Mouse (Mus musculus) lung, adult 2 months (tissue): ENCODE measurements around the gene Tjp3. TPM values are rescaled to one million over a fixed set of nuclear protein-coding genes. Genes with fewer than 3 reads are reported as not detected.
A peak's percentile ranks its signal among the peaks of the same experiment; 100 is the strongest.

Source experiments
- DNase-seq: peaks from one replicate; pipeline ENCODE4 v3.0.0; 2022
- H3K4me1 ChIP-seq: fragments of 200-500 bp; 2 replicates; pipeline ENCODE4 v1.6.1; 2011; ENCODE audit warnings: low read length; ENCODE audit not compliant: control insufficient read depth, insufficient read depth
- H3K4me3 ChIP-seq: fragments of 200-500 bp; replicated peaks from 2 replicates; pipeline ENCODE3; 2011; ENCODE audit warnings: low read depth, mild to moderate bottlenecking, control low read depth, low read length; ENCODE audit errors: extremely low read depth
- CTCF ChIP-seq: fragments of 200-500 bp; IDR thresholded peaks from 2 replicates; pipeline ENCODE4 v1.5.1; 2011; ENCODE audit warnings: mild to moderate bottlenecking, low read length, control low read depth; ENCODE audit not compliant: insufficient read depth
- POLR2A ChIP-seq: fragments of 200-500 bp; IDR thresholded peaks from 2 replicates; pipeline ENCODE4 v1.6.1; 2011; ENCODE audit warnings: low read depth, mild to moderate bottlenecking, control low read depth, low read length, borderline replicate concordance; ENCODE audit errors: extremely low read depth
- WGBS: fragments of 180-500 bp; shearing (Covaris S2); methylation state at CpG from one replicate; pipeline ENCODE4 v1.1.7; 2018; 5-methylcytosine and 5-hydroxymethylcytosine counted together
- polyA plus RNA-seq: library from polyadenylated mRNA; depleted of rRNA; stranded (reverse); fragments of >200 nt; gene quantifications from 2 replicates; pipeline ENCODE4 v1.2.3, GENCODE M21; 2012; rRNA removed

Gene Tjp3
- polyA plus RNA-seq = 27.6 and 27.7 TPM in 2 replicates

DNA sequence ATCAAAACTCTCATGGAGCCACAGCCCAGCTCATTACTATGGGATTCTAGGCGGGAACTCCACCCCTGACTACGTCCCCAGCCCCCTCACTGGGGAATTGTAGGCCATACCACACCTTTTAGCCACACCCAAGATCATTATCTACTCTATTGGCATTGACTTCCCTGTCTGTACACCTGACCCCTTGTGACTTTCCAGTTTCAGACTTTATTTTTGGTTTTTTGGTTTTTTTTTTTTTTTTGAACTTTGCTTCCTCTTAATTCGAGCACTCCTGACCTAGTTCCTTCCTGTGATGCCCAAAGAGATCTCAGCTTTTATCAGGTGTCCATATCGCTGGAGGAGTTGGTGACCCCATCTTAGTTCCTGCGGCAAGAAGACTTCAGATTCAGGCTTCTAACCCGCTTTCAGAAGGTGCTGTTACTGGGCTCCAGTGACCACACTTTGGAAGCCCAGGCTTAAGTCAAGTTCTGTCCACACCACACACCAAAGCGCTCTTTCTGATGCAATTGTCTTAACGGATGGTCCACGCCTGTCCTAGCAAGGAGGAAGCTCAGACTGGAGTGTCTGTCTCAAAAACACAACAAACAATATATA lies at the start of gene Tjp3:
TSS of gene Tjp3 (minus strand) at position 71 of the 594 bp plus-strand sequence.
- Histone ChIP-seq H3K4me3 (peak within 1 kb of the TSS; percentile 55), H3K4me1 (peaks cover 14% of the 10 kb centered on the region)
- WGBS = 59% methylated on average over 9 of the region's 9 CpGs
- DNase-seq = no peak
- TF ChIP-seq POLR2A (no peak), CTCF (no peak)

DNA sequence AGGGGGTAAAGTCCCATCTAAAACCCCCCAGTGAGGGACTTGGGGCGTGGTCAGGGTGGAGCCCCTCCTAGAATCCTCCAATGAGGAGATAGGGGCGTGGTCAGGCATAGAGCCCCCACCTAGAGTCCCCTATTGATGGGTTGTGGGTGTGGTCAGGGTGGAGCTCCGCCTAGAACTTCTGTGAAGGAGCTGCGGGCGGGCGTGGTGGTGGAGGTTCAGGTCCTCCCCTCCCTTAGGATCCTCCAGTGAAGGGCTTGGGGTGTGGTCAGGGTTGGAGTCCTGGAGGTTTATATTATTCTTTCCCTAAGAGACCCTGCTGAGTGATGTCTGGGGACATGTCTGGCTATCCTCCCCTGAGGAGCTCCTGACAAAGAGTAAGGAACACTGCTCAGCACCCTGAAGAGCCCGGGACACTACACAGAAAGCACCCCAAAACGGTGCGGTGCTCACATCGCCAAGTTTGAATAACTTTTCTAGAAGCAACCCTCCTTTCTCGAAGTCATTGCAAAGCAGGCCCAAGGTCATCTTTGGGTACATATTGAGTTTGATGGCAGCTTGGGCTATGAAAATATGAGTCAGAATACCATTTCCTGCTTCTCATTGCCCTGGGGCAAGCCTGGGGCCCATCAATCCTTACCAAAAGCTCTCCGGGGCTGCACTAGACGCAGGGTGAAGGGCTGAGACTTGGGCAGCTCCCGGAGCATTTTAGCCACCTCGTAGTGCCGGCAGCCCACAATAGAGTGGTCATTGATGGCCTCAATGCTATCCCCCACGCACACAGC lies 49.4 kb upstream of the Tjp3 start:
- 54% methylated on average over 17 of the region's 17 CpGs for WGBS
- DNase-seq = no peak
- H3K4me3 ChIP-seq = no peak overlapping the region
- TF ChIP-seq CTCF (no peak), POLR2A (no peak)
- H3K4me1 ChIP-seq = no peaks in the 10 kb centered on the region

DNA sequence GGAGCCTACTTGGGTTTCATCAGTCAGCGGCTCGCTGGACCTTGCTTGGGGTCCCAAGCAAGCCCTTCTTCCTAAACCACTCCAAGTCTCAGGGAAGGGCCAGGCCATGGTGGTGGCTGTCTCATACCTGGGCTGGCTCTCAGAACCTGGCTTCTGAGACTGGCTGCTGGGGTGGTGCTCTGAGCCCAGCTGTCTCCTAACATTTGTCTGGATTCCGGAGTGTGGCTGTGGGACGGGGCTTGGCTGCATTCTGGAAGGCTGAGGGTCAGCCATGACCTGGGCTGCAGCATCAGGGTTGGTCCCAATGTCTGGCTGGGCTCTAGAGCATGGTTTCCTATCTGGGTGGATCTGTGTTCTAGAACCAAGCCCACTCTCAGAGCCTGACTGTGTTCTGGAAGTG lies 45.2 kb upstream of the Tjp3 start:
- WGBS = 88% methylated on average over 4 of the region's 4 CpGs
- TF ChIP-seq POLR2A = no peak
- no peak for TF ChIP-seq CTCF
- no peak for DNase-seq
- H3K4me3 ChIP-seq = no peak overlapping the region
- no peaks in the 10 kb centered on the region for H3K4me1 ChIP-seq

DNA sequence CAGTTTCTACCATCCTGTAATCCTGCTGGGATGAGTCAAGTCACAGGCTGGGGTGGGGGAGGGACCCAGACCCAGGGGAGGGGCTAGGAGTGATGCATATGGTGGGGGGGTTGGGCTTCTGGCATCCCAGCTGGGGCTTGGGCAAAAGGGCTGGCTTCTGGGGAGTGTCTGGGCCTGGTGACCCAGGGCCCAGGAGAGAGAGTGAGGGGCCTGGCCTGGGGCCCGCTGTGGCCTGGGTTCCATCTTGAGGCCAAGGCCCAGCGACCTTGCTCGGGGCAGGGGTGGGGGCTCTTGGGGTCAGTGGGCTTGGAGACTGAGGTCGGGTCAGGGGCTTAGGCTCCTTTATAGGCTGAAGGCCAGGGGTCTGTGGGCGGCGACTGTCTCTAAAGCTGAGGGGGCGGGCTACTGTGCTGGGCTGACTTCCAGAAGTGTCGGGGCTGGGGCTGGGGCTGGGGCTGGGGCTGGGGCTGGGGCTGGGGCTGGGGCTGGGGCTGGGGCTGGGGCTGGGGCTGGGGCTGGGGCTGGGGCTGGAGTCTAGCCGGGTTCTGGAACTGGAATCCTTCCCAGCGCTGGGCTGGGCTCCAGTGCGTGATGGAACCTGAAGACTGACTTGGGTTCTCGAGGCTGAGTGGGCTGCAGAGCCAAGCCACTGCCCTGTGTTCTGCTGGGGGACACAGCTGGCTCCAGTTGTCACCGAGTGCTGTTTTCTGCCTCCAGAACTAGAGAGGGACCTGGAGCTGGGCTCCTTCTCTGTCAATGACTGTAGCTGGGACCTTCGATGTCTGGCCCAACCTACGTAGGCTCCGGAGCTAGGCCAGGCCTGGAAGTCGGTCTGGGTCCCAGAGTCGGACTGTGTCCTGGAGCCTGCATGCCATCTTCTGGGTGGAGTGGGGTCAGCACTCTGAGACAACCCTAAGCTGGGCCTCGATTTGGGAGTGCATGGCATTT lies 44.3 kb upstream of the Tjp3 start:
- Histone ChIP-seq H3K4me3 (no peak overlapping the region), H3K4me1 (no peaks in the 10 kb centered on the region)
- DNase-seq = no peak
- 56% methylated on average over 19 of the region's 19 CpGs for WGBS
- TF ChIP-seq CTCF (no peak), POLR2A (no peak)

DNA sequence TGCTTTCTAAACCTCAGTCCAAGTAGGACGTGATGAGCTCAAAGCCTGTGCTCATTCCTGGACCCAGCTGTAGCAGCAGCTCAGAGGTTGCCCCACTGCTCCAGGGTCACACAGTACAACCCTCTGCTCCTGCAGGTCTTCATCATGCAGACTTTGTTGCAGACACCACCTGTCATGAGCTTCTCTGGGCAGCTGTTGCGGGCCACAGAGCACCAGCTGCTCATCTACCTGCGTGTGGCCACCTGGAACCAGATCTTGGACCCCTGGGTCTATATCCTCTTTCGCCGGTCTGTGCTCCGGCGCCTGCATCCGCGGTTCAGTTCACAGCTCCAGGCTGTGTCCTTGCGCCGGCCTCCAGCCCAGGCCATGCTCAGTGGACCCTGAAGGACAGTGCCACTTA lies 42.9 kb upstream of the Tjp3 start:
- DNase-seq = no peak
- TF ChIP-seq CTCF (no peak), POLR2A (no peak)
- peaks cover 7% of the 10 kb centered on the region for H3K4me1 ChIP-seq
- no peak overlapping the region for H3K4me3 ChIP-seq
- 81% methylated on average over 11 of the region's 11 CpGs for WGBS

DNA sequence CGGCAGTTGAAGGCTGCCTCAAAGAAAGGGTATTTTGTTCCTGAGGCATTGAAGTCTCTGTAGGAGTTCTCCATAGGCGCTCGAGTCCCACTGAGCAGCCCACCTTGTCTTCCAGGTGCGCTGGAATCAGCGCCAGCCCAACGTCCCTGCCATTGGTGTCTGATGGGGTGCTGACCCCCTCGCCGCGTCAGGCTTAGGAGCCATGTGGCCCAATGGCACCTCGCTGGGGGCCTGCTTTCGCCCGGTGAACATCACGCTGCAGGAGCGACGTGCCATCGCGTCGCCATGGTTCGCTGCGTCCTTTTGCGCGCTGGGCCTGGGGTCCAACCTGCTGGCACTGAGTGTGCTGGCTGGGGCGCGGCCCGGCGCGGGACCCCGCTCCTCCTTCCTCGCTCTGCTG lies 40.9 kb upstream of the Tjp3 start:
- Histone ChIP-seq H3K4me3 (no peak overlapping the region), H3K4me1 (peaks cover 13% of the 10 kb centered on the region)
- TF ChIP-seq POLR2A (no peak), CTCF (no peak)
- no peak for DNase-seq
- WGBS = 56% methylated on average over 29 of the region's 29 CpGs

DNA sequence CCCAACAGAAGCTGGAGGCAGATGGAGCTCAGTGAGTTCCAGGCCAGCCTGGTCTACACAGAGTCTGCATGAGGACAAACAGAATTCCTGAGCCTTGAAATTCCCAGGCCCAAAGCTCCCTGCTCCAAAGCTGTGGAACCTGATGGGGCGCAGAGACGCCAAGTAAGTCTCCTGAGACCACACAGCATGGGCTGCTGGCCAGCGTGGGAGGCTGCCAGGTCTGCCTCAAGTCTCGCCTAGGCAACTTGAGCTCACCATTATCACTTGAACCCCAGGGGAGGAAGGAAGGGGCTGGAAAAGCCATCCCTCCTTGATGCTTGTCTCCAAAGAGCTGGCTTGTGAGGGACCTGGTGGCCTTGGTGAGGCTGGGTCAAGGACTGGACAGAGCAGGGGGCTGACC lies 38.6 kb upstream of the Tjp3 start:
- TF ChIP-seq POLR2A (no peak), CTCF (no peak)
- Histone ChIP-seq H3K4me1 (peaks cover 20% of the 10 kb centered on the region), H3K4me3 (no peak overlapping the region)
- no peak for DNase-seq
- WGBS = 44% methylated on average over 4 of the region's 4 CpGs

DNA sequence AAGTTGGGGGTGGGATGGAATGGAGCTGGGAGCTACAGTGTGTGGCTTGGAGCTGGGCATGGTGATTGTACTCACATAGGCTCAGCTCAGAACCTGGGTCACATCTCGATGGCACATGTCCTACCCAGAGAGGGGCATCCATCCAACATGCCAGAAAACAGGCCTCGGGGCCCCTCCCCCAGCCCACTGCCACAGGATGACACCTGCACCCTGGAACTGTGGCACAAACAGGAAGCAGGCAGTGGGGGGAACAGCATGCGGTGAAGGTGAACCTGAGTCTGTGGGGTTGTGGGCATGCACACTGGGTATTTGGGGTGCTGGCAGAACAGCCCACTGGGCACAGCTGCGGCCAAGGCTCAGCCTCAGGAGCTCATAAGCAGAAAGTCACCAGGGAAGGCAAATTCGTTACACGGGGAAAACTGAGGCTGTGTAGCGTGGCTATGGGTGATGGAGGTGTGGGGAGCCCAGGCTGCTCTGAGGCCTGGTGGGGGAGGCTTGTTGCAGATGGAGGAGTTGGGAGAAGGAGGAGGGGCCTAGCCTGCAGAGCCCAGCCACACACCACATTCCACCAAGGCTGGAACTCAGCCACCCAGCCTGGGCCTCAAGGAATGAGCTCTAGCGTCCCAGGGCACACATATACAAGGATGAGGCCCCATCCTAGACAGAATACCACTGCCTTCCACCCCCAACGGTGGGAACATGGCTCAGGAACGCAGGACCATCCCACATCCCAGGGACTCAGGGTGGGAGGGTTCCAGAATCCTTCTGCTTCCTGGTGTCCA lies 38.0 kb upstream of the Tjp3 start:
- no peak for DNase-seq
- Histone ChIP-seq H3K4me1 (peaks cover 20% of the 10 kb centered on the region), H3K4me3 (no peak overlapping the region)
- 36% methylated on average over 10 of the region's 10 CpGs for WGBS
- TF ChIP-seq CTCF (no peak), POLR2A (peak; percentile 6; the same call in 1 of the 2 replicates)

DNA sequence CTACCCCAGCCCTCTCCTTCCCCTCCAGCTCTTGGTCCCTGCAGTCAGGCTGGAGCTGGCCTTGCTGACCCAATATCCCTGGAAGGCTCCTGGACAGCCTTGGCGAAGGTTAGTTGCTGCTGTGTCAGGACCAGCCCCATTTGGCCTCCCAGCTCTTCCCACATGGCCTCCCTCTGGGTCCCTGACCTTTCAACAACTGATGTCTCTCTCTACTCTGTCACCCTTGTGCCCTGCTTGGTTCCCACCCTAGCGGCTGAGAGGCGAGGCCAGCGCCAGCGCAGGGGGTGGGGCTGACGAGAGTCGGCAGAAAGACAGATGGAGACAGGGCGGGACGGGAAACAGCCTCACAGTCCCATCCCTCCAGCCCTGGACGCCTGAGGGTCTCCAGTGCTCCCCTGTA lies 37.0 kb upstream of the Tjp3 start, which contains the start of gene Tbxa2r:
TSS of gene Tbxa2r (plus strand) at position 346 of the 400 bp plus-strand sequence.
- no peak for DNase-seq
- 9% methylated on average over 10 of the region's 10 CpGs for WGBS
- H3K4me3 ChIP-seq = no peak within 1 kb of the TSS
- H3K4me1 ChIP-seq = peaks cover 20% of the 10 kb centered on the region
- TF ChIP-seq POLR2A = no peak
- no peak for TF ChIP-seq CTCF
